Mouse (Mus musculus) C2C12 (cell line): Measurements from ENCODE around the gene Cmas.

Experiments used
- CTCF ChIP-seq: IDR thresholded peaks from one replicate; pipeline ENCODE4 v1.5.1; 2011; ENCODE audit not compliant: control insufficient read depth, insufficient read depth, insufficient read length
- MAX ChIP-seq: IDR thresholded peaks from one replicate; pipeline ENCODE4 v1.6.1; 2011; ENCODE audit warnings: mild to moderate bottlenecking, control low read depth

GRCm38 (mm10) chr6:142710690-142711089, 45.8 kb upstream of the Cmas start:
- TF ChIP-seq CTCF (no peak), MAX (no peak)
